Mouse (Mus musculus) gonadal fat pad, adult 2 months (tissue): ENCODE data around the gene Klrc3. TPM values are rescaled to one million over a fixed set of nuclear protein-coding genes. Genes with fewer than 3 reads are reported as not detected.
"Not testable (repeated sequence)": the region's sequence is repeated elsewhere in the genome, so short reads cannot be mapped to it uniquely, and the experiment has no call there.

Source experiments
- DNase-seq: peaks from one replicate; pipeline ENCODE4 v3.0.0-alpha.2; 2012; ENCODE audit warnings: low read depth
- polyA plus RNA-seq: library from polyadenylated mRNA; depleted of rRNA; stranded (reverse); fragments of >200 nt; gene quantifications from 2 replicates; pipeline ENCODE4 v1.2.3, GENCODE M21; 2012; rRNA removed

Gene Klrc3
- polyA plus RNA-seq, result 0.34 TPM in 1 of 2 replicates, not detected in the other

- DNase-seq, result not testable (repeated sequence)
Measured at GRCm38 (mm10) chr6:129643237-129643636, at the start of gene Klrc3. Gene Klrc3 (minus strand): TSS chr6:129643337.

GRCm38 (mm10) chr6:129691436-129691835, 48.3 kb upstream of the Klrc3 start:
- not testable (repeated sequence) for DNase-seq

GRCm38 (mm10) chr6:129680379-129680778, 37.2 kb upstream of the Klrc3 start:
- no peak for DNase-seq

GRCm38 (mm10) chr6:129678873-129679272, 35.7 kb upstream of the Klrc3 start, which contains the start of gene Klrc1:
Gene Klrc1 (minus strand): TSS chr6:129678973.
- DNase-seq, result no peak

- DNase-seq, result not testable (repeated sequence)
Measured at GRCm38 (mm10) chr6:129661301-129661700, 18.2 kb upstream of the Klrc3 start.

GRCm38 (mm10) chr6:129660589-129660988, 17.5 kb upstream of the Klrc3 start, which contains the start of gene Klrc2:
Gene Klrc2 (minus strand): TSS chr6:129660689.
- DNase-seq, result not testable (repeated sequence)

- not testable (repeated sequence) for DNase-seq
Measured at GRCm38 (mm10) chr6:129644054-129644453, 917 bp upstream of the Klrc3 start.

GRCm38 (mm10) chr6:129631046-129631445, 12.1 kb downstream of the Klrc3 start:
- DNase-seq, result not testable (repeated sequence)

GRCm38 (mm10) chr6:129623735-129624134, 19.4 kb downstream of the Klrc3 start, which contains the start of gene Klrk1:
Gene Klrk1 (minus strand): TSS chr6:129623864.
- no peak for DNase-seq

GRCm38 (mm10) chr6:129608372-129608771, 34.8 kb downstream of the Klrc3 start:
- no peak for DNase-seq

GRCm38 (mm10) chr6:129591508-129591907, 51.6 kb downstream of the Klrc3 start, which contains the start of gene Klrd1:
Gene Klrd1 (plus strand): TSS chr6:129591782.
- DNase-seq, result no peak

Other genes with a start within 250 kb of the Klrc3 start
- gene Clec1b, start 246.0 kb downstream of the Klrc3 start, polyA plus RNA-seq, result not detected in 2 replicates
- gene Clec9a, start 234.5 kb downstream of the Klrc3 start, polyA plus RNA-seq, result 0.78 and 0.98 TPM in 2 replicates
- 1.2 and 2.3 TPM in 2 replicates for gene Clec1a, start 191.3 kb downstream of the Klrc3 start, polyA plus RNA-seq
- gene Olr1, start 136.2 kb downstream of the Klrc3 start, polyA plus RNA-seq, result 0.15 and 0.16 TPM in 2 replicates
- gene Tmem52b, start 130.8 kb downstream of the Klrc3 start, polyA plus RNA-seq, result 0.07 and 0.33 TPM in 2 replicates
- gene Gabarapl1, start 110.2 kb downstream of the Klrc3 start, polyA plus RNA-seq, result 103 and 116 TPM in 2 replicates
- gene Klre1, start 65.4 kb downstream of the Klrc3 start, polyA plus RNA-seq, result 0.18 and 0.20 TPM in 2 replicates
- gene Klrd1, start 51.6 kb downstream of the Klrc3 start, polyA plus RNA-seq, result 0.16 and 0.37 TPM in 2 replicates
- gene Klrk1, start 19.5 kb downstream of the Klrc3 start, polyA plus RNA-seq, result 0.47 and 0.58 TPM in 2 replicates
- 0.16 TPM in 1 of 2 replicates, not detected in the other for gene Klrc2, start 17.4 kb upstream of the Klrc3 start, polyA plus RNA-seq
- gene Klrc1, start 35.6 kb upstream of the Klrc3 start, polyA plus RNA-seq, result 0.43 and 0.55 TPM in 2 replicates
- 0.15 TPM in 1 of 2 replicates, not detected in the other for gene Klri1, start 73.8 kb upstream of the Klrc3 start, polyA plus RNA-seq
- 0.08 TPM in 1 of 2 replicates, not detected in the other for gene Klri2, start 97.1 kb upstream of the Klrc3 start, polyA plus RNA-seq
- gene Gm156, start 140.9 kb upstream of the Klrc3 start, polyA plus RNA-seq, result not detected in 2 replicates
- gene Gm17631, start 219.3 kb upstream of the Klrc3 start, polyA plus RNA-seq, result not detected in 2 replicates
- gene Klra17, start 233.3 kb upstream of the Klrc3 start, polyA plus RNA-seq, result 0.12 TPM in 1 of 2 replicates, not detected in the other